8 mouse cellular contexts compared by ENCODE assay signal in the genomic region with DNA sequence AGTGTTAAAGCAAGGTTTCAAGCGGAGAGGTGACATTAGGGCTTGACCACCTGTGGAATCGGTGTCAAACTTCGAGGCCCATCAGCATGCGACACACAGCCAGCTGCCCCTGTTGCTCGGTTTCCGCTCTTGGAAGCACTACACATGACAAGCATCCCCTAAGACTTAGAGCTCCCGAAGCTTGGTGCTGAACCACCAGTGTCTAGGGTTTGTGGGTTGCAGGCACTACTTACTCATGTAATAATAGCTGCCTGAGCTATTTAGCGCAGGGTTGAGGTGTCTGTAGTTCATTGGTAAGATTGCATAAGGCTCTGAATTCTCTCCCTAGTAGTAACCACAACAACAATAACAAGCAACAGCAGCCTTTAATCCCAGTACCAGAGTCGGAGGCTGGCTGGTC. TPM values are rescaled to one million over a fixed set of nuclear protein-coding genes. Genes with fewer than 3 reads are reported as not detected.
DNase-seq lines count a peak whose midpoint lies in the region; ATAC-seq and TF ChIP-seq lines count a peak whose summit lies in the region.

No protein-coding gene starts in this region.

- intact Hi-C loops in left cerebral cortex, postnatal 10 days (cut with DNase I), result loop anchor here (5.0 kb wide), 1 partner anchor 87 kb away; a partner anchor contains a TSS

- no peak for TF ChIP-seq CTCF in layer of hippocampus, adult 2 months (conservative IDR thresholded peaks at IDR 0.05)

- H3K9ac ChIP-seq in forebrain, embryonic 15.5 days (replicated peaks), result peak overlapping the region; percentile 88; the same call in 1 of the 2 replicates
- peak overlapping the region; percentile 93 for H3K9ac ChIP-seq in liver, embryonic 15.5 days

- H3K27me3 ChIP-seq in forebrain, embryonic 15.5 days, result no peaks in the 10 kb centered on the region
- peaks cover 10% of the 10 kb centered on the region; the same call in 1 of the 2 replicates for H3K27me3 ChIP-seq in liver, embryonic 15.5 days

- H3K27ac ChIP-seq in layer of hippocampus, adult 2 months, result no peak overlapping the region
- no peak overlapping the region for H3K27ac ChIP-seq in forebrain, embryonic 15.5 days (replicated peaks)
- H3K27ac ChIP-seq in liver, embryonic 15.5 days (replicated peaks), result peak overlapping the region; percentile 38

- peak overlapping the region; percentile 63 for H3K4me2 ChIP-seq in forebrain, embryonic 15.5 days (replicated peaks)
- peak overlapping the region; percentile 74 for H3K4me2 ChIP-seq in liver, embryonic 15.5 days

- ATAC-seq in forebrain, embryonic 15.5 days (replicated peaks), result no peak
- no peak for ATAC-seq in liver, embryonic 15.5 days (ENCODE audit: insufficient read depth)

- 57% methylated on average over 9 of the region's 9 CpGs for WGBS in forebrain, embryonic 15.5 days
- WGBS in liver, embryonic 15.5 days (ENCODE audit: insufficient replicate concordance), result 39% methylated on average over 9 of the region's 9 CpGs

- H3K9me3 ChIP-seq in forebrain, embryonic 15.5 days, result no peaks in the 10 kb centered on the region
- no peaks in the 10 kb centered on the region for H3K9me3 ChIP-seq in liver, embryonic 15.5 days (replicated peaks)

- no peak for DNase-seq in layer of hippocampus, adult 2 months (ENCODE audit: low spot score in 2 of 2)
- no peak for DNase-seq in layer of hippocampus, postnatal 10 days (ENCODE audit: low spot score in 2 of 2)
- peak; percentile 49 for DNase-seq in NIH3T3 (ENCODE audit: low read depth)
- DNase-seq in left cerebral cortex, postnatal 10 days (ENCODE audit: extremely low spot score in 1 of 2, low spot score in 2 of 2), result no peak
- no peak for DNase-seq in frontal cortex, postnatal 25 days (ENCODE audit: low spot score in 2 of 2)
- DNase-seq in T-cell, adult 2 months (ENCODE audit: low spot score), result no peak

- H3K4me3 ChIP-seq in layer of hippocampus, adult 2 months, result peak overlapping the region; percentile 99
- H3K4me3 ChIP-seq in forebrain, embryonic 15.5 days, result peak overlapping the region; percentile 94
- H3K4me3 ChIP-seq in liver, embryonic 15.5 days (replicated peaks), result peak overlapping the region; percentile 86

- H3K4me1 ChIP-seq in forebrain, embryonic 15.5 days, result peaks cover 11% of the 10 kb centered on the region
- peaks cover 39% of the 10 kb centered on the region for H3K4me1 ChIP-seq in liver, embryonic 15.5 days (replicated peaks)

- H3K36me3 ChIP-seq in forebrain, embryonic 15.5 days, result no peaks in the 10 kb centered on the region
- no peaks in the 10 kb centered on the region for H3K36me3 ChIP-seq in liver, embryonic 15.5 days (replicated peaks)

RNA-seq across cellular contexts. Expression of a gene that starts 1.2 kb away (rescaled TPM):
- 10 to 100 TPM; 27.4 to 27.5 TPM for total RNA-seq in layer of hippocampus, adult 2 months (2021)
- 10 to 100 TPM; 16.2 to 16.4 TPM for total RNA-seq in layer of hippocampus, postnatal 10 days (2021)
- 15.9 and 16.3 TPM in 2 replicates for polyA plus RNA-seq in forebrain, embryonic 15.5 days (2015; fragmentation: Nextera tagmentation; extraction: Ambion mirVana)
- 9.5 and 10.0 TPM in 2 replicates for polyA plus RNA-seq in liver, embryonic 15.5 days (2015; fragmentation: Nextera tagmentation; extraction: Ambion mirVana)
- total RNA-seq in left cerebral cortex, postnatal 10 days (2021), result 10 to 100 TPM; 12.7 to 17.7 TPM
